Mouse (Mus musculus): ENCODE data around the gene B430218F22Rik.
"Not testable (repeated sequence)": the region's sequence is repeated elsewhere in the genome, so short reads cannot be mapped to it uniquely, and the experiment has no call there.

The B430218F22Rik gene

DNA sequence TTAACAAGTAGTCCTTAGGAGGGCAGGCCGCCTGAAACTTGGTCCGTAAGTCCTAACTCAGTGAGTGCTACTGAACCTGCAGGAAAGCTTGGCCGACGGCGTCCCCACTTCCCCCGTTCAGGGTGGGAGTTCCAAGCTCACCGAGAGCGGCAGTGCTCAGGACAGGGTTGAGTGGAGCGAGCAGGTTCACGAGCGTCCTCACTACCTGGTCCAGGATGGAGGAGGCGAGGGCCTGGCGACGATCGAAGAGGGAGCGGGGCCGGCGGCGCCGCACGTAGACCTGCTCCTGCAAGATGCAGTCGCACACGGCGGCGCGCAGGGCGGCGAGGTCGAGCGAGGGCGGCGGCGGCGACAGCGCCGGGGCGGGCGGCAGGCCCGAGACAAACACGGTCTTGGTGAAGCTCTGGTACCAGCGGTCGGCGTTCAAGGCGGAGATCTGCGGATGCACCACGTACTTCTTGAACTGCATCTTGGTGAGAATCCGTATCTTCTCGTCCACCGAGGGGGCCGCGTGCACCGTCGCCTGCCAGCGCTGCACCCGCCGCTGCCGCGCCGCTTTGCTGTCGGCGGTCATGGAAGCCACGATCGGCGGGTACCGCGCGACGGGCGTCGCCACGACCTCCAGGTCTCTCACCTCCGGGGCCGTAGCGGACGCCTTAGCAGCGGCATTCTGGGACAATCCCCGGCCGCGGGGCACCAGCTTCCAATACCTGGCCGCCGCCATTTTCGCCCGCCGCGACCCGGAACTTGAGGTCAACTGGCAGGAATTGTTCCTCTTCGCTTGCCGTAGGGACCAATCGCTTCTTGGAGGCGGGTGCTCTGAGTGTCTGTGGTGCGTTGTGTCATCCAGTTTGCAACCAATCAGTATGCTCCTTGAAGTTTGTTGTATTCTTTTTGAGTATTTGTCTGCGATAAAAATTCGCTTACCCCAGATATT, at the start of gene B430218F22Rik, which contains the start of gene Mrps30:
B430218F22Rik (plus strand) TSS at position 120 of the 937 bp plus-strand sequence.
Mrps30 (minus strand) TSS at position 742 of the 937 bp plus-strand sequence.
- DNase-seq (ENCODE audit: inconsistent age in 2 of 2, low spot score in 1 of 2), result peak; percentile 94 to 98

DNA sequence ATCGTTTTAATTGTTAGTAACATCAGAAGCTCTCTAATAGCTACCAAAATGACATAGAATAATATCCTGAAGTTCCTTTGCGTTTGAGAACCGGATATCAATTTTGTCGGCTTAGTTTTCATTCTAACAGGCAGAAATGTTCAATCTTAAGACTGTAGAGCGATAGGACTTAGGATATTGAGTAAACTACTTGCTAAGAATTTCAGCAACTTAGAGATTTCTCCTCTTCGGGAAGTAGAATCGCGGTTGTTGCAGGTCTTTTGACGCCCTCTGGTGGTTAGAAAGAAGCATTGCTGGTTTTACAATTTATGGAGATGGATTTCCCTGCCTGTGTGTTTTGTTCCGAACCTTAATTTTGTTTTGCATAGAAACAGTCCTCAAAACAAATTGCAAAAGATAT, 36.2 kb upstream of the B430218F22Rik start:
- peak in 1 of 2 experiments; percentile 48 for DNase-seq (ENCODE audit: inconsistent age in 2 of 2, low spot score in 1 of 2)

DNA sequence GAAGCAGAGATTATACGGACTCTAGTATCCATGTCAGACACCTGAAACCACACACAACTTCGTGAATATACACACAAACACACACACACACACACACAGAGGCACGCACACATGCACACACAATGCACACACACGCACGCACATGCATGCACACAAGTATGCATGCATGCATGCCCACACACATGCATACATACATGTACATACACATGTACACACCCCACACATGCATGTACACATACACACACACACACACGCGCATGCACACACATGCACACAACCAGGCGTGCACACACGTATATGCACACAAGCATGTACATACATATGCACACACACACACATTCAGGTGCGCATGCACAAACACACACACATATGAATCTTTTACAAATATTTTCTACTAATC, 35.6 kb upstream of the B430218F22Rik start:
- DNase-seq (ENCODE audit: inconsistent age in 2 of 2, low spot score in 1 of 2), result no peak

DNA sequence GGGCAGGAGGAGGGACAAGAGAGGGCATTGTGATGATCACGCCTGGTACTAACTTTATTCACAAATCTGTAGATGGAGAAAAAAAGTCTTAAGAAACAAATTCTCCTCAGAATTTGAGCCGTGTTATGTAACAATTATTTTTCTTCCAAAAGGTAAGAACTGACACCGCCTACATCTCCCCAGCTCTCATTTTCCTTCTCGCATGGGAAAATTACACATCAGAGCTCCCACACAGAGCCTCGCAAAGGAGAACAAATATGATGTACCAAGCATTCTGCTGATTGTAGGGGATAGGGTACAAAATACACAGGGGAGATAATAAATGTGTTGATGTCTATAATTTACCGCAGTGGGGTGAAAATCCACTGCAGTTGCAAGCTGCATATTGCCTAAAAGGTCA, 23.1 kb upstream of the B430218F22Rik start:
- DNase-seq (ENCODE audit: inconsistent age in 2 of 2, low spot score in 1 of 2), result no peak

DNA sequence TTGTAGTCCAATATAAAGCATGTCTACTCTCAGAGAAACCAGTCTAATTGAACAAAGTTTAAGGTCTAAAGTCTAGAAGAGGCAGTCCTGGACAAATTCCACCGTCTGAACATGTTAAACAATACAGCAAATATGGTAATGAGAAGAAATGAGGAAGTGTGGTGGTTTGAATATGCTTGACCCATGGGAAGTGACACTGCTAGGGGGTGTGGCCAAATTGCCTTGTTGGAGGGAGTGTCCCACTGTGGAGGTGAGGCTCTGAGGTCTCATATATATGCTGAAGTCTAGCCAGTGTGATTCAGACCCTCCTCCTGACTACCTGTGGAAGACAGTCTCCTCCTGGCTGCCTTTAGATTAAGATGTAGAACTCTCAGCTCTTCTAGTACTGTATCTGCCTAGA, 20.7 kb upstream of the B430218F22Rik start:
- DNase-seq (ENCODE audit: inconsistent age in 2 of 2, low spot score in 1 of 2), result no peak

DNA sequence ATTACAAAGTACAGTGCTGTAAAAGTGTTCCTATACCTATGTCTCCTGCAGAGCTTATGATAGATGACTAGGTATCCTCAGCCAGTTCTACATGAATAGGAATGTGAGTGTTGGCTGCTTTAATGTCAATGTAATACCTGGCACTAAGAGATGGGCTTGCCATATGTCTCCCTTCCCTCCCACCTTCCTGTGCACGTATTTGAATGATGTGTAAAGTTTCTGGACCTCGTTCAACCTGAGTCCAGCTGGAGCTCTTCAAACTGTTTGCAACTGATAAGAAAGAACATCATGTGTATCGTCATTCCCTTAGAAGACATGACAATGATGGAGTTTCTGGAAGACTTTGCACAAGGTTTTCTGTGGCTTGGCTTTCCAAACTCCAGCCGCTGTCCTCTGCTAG, 13.6 kb upstream of the B430218F22Rik start:
- no peak for DNase-seq (ENCODE audit: inconsistent age in 2 of 2, low spot score in 1 of 2)

DNA sequence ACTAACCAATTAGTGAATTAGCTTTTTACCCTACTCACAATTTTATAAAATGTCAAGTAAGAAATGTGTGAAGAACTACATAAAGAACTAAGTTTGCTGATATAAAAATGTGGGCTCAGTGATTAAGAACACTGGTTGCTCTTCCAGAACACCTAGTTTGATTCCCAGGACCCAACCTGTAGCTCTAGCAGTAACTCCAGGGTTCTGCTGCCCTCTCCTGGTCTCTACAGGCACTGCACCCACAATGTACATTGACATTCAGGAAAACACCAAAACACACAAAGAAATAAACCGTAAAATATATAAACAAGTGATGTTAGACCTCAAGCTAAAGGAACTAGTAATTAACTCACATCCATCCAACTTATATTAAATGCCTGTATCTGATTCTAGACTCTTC, 7.3 kb upstream of the B430218F22Rik start:
- DNase-seq (ENCODE audit: inconsistent age in 2 of 2, low spot score in 1 of 2), result peak; percentile 27 to 76

DNA sequence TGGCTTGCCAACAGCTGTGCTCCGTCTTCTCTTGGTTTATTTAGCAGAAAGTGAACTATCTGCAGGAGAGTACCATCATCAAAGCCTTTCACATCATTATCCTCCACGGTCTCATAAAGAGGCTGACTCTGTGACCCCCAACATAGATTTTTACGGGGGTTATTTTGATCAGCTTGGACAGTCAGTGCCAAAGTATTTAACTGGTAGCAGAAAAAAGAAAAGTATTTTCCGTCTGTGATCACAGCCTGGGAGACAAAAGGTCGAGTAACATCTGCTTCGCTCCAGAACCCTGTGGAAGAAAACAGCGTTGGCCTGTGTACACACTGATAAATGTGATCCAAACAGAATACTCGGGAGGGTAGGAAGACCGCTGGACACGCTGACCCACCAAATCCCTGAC, 6.0 kb upstream of the B430218F22Rik start:
- DNase-seq (ENCODE audit: inconsistent age in 2 of 2, low spot score in 1 of 2), result no peak

DNA sequence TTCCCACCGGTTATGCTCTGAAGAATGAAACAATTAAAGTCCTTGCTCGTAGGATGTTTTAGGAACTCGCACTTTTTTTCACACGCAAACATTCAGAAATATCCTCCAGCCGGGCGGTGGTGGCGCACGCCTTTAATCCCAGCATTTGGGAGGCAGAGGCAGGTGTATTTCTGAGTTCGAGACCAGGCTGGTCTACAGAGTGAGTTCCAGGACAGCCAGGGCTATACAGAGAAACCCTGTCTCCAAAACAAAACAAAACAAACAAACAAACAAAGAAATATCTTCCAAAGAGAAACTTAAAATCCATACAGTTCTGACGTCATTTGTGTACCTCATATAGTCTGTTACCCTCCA, 995 bp downstream of the B430218F22Rik start:
- DNase-seq (ENCODE audit: inconsistent age in 2 of 2, low spot score in 1 of 2), result not testable (repeated sequence)

DNA sequence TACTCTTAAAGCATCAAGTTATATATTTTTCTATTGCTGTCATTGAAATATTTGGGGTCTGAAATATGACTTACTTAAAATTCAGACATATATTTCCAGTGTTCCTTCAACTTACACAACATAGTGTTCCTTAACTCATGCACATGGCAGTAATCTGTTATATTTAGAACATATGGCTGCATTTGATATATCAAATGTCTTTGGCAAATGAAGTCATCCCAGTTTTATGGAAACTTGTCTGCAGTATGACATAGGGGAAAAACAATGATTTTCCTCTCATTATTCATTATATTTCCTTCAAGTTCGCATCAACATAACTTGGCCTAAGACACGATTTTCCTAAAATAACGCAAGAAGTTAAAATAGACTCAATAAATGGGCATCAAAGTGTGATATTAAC, 9.4 kb downstream of the B430218F22Rik start:
- DNase-seq (ENCODE audit: inconsistent age in 2 of 2, low spot score in 1 of 2), result no peak

DNA sequence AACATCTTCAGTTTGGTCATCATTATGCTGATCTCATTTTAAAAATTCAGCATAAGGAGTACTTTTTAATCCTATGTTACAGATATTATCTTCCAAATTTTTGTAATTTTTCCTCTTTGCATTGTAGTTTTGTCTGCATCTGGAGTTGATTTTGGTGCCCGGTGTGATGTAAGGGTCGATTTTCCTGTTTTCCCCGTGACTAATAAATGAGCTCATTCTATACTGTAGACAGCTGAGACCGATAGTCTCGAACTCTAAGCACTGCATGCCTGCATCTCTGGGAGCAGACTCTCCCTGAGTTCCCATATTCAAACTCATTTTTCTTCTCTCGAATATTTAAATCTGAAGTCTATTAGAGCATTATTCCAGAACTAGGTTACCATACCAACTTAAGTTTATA, 13.9 kb downstream of the B430218F22Rik start:
- no peak for DNase-seq (ENCODE audit: inconsistent age in 2 of 2, low spot score in 1 of 2)

DNA sequence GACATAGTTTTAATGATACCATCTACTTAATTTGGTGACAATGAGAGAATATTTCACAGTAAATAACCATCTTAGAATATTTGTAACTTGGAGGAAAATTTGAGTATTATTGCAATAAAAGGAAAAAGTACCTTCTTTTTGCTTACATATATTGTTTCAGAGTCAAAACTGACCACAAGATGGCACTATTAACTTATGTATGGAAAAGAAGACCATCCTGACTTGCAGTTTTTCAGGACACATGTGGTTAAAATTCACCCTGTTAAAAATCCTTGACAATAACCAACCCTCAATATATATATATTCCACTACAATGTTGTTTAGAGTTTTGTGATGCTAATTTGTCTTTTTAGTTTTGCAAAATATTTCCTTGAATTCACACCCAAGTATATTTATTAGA, 17.1 kb downstream of the B430218F22Rik start:
- peak in 1 of 2 experiments; percentile 34 for DNase-seq (ENCODE audit: inconsistent age in 2 of 2, low spot score in 1 of 2)

DNA sequence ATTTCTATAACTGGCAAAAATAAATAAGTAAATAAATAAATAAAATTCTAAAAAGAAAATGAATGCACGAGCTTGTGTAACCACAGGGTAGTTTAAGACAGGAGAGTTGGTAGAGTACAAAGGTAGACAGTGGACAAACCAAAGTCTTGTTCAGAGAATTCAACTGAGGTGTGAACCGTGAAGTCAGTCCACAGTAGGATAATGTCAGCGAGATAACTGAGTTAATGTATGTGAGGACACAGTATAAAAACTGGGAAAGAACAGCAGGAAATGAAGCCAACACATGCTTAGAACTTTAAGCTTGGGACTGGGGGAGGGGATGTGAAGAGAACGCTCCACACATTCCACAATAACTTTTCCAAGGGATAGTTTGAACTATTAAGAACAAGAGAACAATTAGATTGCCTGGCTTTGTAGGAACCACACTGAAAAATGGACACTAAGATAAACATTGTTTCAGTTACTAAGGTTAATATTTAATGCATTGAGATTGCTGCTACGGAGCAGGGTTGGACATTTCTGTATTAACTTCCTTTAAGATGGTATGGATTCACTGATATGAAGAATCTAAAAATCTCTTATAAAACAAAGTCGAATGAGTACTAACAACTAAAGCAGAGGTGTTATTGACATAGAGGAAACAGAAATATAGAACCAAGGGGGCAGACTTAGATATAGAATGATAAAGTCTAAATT, 25.0 kb downstream of the B430218F22Rik start:
- DNase-seq (ENCODE audit: inconsistent age in 2 of 2, low spot score in 1 of 2), result no peak

DNA sequence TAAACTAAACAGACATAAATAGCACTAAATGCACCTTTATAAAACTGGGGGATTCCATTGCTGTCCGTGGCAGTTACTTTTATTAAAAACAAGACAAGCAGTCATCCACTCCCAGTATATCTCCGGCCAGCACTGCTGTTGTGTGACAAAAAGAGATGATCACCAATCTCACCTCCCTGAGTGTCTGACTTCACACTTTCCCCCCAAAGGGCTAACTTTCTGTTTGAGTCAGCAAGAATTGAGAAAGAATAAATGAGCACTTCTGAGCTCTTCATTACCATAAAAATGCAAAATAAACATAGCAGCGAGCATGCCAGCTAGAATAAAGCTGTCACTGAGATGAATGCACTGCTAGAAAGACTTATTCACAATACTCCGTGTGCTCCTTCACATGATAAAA, 31.7 kb downstream of the B430218F22Rik start:
- no peak for DNase-seq (ENCODE audit: inconsistent age in 2 of 2, low spot score in 1 of 2)

DNA sequence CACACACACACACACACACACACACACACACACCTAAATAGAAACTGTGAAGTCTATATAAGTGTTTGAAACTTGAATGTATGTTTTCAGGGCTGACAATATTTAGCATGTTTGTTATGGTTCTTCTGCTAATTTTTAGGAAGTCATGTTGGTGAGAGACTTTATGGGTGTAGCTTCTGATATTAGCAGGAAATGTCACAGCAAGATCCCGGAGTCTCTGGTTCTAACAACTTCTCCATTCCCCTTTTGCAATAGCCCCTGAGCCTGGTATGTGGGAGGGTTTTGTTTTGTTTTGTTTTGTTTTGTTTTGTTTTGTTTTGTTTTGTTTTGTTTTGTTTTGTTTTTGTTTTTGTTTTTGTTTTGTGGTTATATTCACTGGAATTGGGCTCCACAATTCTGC, 34.0 kb downstream of the B430218F22Rik start:
- no peak for DNase-seq (ENCODE audit: inconsistent age in 2 of 2, low spot score in 1 of 2)

DNA sequence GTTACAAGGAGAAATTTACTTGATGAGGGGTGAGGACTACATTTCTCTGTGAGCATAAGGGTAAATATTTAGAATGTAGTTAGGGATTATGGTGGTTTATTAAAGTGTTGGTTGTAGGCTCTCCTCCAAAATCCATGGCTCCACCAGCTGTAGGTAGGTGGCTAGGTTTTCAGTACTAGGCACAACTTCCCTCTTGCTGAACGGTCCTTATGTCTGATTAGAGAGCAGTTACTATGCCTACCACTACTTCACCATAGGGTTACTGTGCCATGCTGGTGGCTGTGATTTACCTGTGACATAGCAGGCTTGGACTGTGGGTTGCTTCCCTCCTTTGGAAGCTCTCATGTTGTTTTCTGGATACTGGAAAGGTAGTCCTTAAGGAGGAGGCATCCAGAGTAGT, 34.4 kb downstream of the B430218F22Rik start:
- no peak for DNase-seq (ENCODE audit: inconsistent age in 2 of 2, low spot score in 1 of 2)

Measured in adrenal gland, adult (tissue).